Mouse (Mus musculus): ENCODE results near the gene Gm16513.
"Not testable (repeated sequence)": the region's sequence is repeated elsewhere in the genome, so short reads cannot be mapped to it uniquely, and the experiment has no call there.

Gm16513 gene

DNA sequence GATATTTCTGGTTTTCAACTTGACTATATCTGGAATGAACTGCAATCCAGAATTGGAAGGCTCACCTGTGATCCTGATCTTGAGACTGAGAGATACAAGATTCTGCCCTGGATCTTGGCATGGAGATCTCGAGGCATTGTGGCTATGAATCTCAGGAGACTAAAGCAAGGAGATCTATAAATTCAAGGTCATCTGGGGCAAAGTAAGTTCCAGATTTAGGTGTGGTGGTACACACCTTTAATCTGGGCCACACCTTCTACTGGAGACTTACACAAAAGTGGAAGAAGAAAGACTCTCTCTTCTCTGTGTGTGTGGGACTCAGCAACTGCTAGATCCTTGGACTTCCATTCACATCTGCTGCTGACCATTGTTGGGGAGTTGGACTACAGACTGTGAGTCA lies at the start of gene Gm16513:
Gene Gm16513, plus strand, starts transcription at position 301 of the 400 bp plus-strand sequence.
- DNase-seq = not testable (repeated sequence)
